Mouse (Mus musculus) lung, postnatal 0 days (tissue): Measurements from ENCODE around the gene Myh1. TPM values are rescaled to one million over a fixed set of nuclear protein-coding genes. Genes with fewer than 3 reads are reported as not detected.

Experiments
- ATAC-seq: fragments of 200-750 bp; cut with Nextera tagmentation; 2 replicates; pipeline ENCODE4 v1.8.0; 2017; ENCODE audit warnings: moderate library complexity
- DNase-seq: peaks from one replicate; pipeline ENCODE4 v3.0.0-alpha.2; 2016; ENCODE audit warnings: low spot score
- H3K27ac ChIP-seq: fragments of 300-500 bp; sonication (generic); 2 replicates; pipeline ENCODE4 v1.5.1; 2014; ENCODE audit warnings: antibody characterized with exemption, mild to moderate bottlenecking, low read length, mixed read lengths
- H3K27me3 ChIP-seq: fragments of 300-500 bp; sonication (generic); replicated peaks from 2 replicates; pipeline ENCODE4 v1.6.1; 2014; ENCODE audit warnings: low read length, mixed read lengths; ENCODE audit not compliant: insufficient read depth
- H3K36me3 ChIP-seq: fragments of 300-500 bp; sonication (generic); 2 replicates; pipeline ENCODE4 v1.6.1; 2014; ENCODE audit warnings: low read length, mixed read lengths; ENCODE audit not compliant: insufficient read depth
- H3K4me1 ChIP-seq: fragments of 300-500 bp; sonication (generic); 2 replicates; pipeline ENCODE4 v1.6.1; 2014; ENCODE audit warnings: antibody characterized with exemption, low read depth, low read length, mixed read lengths; ENCODE audit not compliant: insufficient read depth
- H3K4me2 ChIP-seq: fragments of 300-500 bp; sonication (generic); replicated peaks from 2 replicates; pipeline ENCODE4 v1.6.1; 2014; ENCODE audit warnings: low read depth, mild to moderate bottlenecking, low read length, moderate library complexity, mixed read lengths
- H3K4me3 ChIP-seq: fragments of 300-500 bp; sonication (generic); 2 replicates; pipeline ENCODE4 v1.5.1; 2014; ENCODE audit warnings: low read depth, low read length
- H3K9ac ChIP-seq: fragments of 300-500 bp; sonication (generic); replicated peaks from 2 replicates; pipeline ENCODE4 v1.6.1; 2014; ENCODE audit warnings: low read depth, mild to moderate bottlenecking
- H3K9me3 ChIP-seq: fragments of 300-500 bp; sonication (generic); 2 replicates; pipeline ENCODE4 v1.6.1; 2016; ENCODE audit warnings: low read length, mixed read lengths
- CTCF ChIP-seq: IDR thresholded peaks from 2 replicates; pipeline ENCODE4 v1.5.1; 2016; ENCODE audit warnings: antibody characterized with exemption, mild to moderate bottlenecking
- EP300 ChIP-seq: IDR thresholded peaks from 2 replicates; pipeline ENCODE4 v1.6.1; 2016; ENCODE audit warnings: antibody characterized with exemption, mild to moderate bottlenecking, control low read depth
- WGBS: fragments of 180-500 bp; shearing (Covaris S2); extraction: QIAGEN DNeasy Blood & Tissue Kit; methylation state at CpG from one replicate; pipeline ENCODE4 v1.1.7; 2014; 5-methylcytosine and 5-hydroxymethylcytosine counted together
- polyA plus RNA-seq: library from polyadenylated mRNA; unstranded; fragments of >200 nt; fragmentation: Nextera tagmentation; extraction: Ambion mirVana; gene quantifications from 2 replicates; pipeline ENCODE4 v1.2.1, GENCODE M21; 2015

Gene Myh1
- polyA plus RNA-seq, 1 experiment from 2014 or later: not detected

DNA sequence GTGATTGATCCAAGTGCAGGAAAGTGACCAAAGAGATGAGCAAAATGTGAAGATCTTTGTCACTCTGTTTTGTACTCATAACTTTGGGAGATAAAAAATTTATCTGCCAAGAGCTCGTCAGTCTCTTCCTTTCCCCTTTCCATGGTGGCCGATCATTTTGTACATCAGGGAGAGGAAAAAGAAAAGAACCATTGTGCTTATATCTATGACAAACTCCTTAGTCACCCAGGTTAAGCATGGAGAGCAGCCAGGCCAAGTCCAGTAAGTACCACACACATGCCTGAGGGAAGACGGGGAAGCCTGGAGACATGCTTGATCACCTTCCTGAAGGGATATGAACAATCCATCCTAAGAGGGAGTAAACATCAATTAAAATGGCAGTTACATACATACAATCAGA, 24.6 kb downstream of the Myh1 start:
- DNase-seq: no peak
- H3K4me1 ChIP-seq: no peaks in the 10 kb centered on the region
- no peak for TF ChIP-seq CTCF
- no peak for TF ChIP-seq EP300
- no peak overlapping the region for H3K9ac ChIP-seq
- no peak overlapping the region for H3K4me2 ChIP-seq
- no peaks in the 10 kb centered on the region for H3K27me3 ChIP-seq
- ATAC-seq: no peak
- no peaks in the 10 kb centered on the region for H3K9me3 ChIP-seq
- no peaks in the 10 kb centered on the region for H3K36me3 ChIP-seq
- H3K27ac ChIP-seq: no peak overlapping the region
- 62% methylated on average over 3 of the region's 3 CpGs for WGBS
- no peak overlapping the region for H3K4me3 ChIP-seq

DNA sequence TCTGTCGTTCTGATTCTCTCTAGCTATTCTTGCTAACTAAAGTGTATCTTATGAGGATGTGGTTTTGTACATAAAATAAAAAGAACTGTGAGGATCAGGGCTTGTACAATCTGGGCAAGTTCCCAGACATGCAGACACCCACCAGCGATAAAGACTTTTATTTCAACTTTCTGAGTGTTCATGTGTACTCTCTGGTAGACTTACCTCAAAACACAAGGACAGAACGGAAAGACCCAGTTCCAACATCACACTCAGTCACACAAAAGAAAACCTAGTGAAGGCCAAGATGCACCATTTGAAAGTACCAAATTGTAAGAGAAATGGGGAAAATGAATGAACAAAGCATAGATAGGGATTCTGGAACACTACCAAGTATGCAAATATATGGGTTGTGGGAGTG, 28.9 kb downstream of the Myh1 start:
- TF ChIP-seq EP300 (no peak), CTCF (no peak)
- no peaks in the 10 kb centered on the region for H3K4me1 ChIP-seq
- ATAC-seq (no peak), DNase-seq (no peak)
- no peaks in the 10 kb centered on the region for H3K9me3 ChIP-seq
- WGBS: 72% methylated on average over 3 of the region's 3 CpGs
- H3K4me3 ChIP-seq: no peak overlapping the region
- no peaks in the 10 kb centered on the region for H3K27me3 ChIP-seq
- no peak overlapping the region for H3K27ac ChIP-seq
- H3K36me3 ChIP-seq: no peaks in the 10 kb centered on the region
- no peak overlapping the region for H3K4me2 ChIP-seq
- no peak overlapping the region for H3K9ac ChIP-seq

DNA sequence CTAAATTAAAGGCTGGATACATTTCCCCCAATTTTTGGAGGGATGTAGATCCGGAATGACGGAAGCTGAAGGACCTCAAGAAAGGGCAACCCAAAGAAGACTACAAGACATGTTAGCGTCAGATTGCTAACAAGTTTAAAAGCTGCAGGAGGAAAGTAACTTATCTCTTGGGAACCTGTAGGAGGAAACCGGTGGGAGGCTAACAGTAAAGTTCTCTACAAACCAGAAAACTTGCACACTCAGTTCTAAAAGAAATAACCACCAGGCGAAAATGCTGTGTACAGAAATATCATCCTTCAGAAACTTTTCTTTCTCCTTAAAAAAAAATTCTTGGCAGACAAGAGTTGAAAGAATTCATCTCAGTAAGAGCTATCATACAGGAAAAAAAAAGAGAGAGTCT, 29.3 kb downstream of the Myh1 start:
- no peak for ATAC-seq

DNA sequence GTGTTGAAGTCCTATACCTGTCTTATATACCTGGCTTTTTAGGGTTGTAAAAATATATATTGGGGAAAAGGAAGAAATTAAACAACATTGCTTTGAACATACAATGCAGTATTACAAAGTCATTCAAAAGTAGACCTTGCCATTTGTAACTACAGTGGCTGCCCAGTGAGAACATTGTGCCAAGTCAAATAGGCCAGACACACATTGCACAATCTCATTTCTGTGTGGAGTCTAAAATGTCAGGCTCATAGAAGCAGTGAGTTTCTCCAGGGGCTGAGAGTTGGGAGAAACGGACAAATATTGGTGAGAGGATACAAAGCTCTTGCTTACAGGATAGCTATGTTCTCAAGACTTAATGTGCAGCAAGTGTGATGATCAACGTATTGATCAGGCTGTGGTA, 30.1 kb downstream of the Myh1 start:
- Histone ChIP-seq H3K4me3 (no peak overlapping the region), H3K4me1 (no peaks in the 10 kb centered on the region), H3K36me3 (no peaks in the 10 kb centered on the region), H3K9me3 (no peaks in the 10 kb centered on the region), H3K27me3 (no peaks in the 10 kb centered on the region), H3K4me2 (no peak overlapping the region), H3K9ac (no peak overlapping the region), H3K27ac (no peak overlapping the region)
- TF ChIP-seq CTCF: no peak
- TF ChIP-seq EP300: no peak
- WGBS: 64% methylated on average over 2 of the region's 2 CpGs
- ATAC-seq (peak; percentile 54; the same call in 1 of the 2 replicates), DNase-seq (peak; percentile 75)

More for the DNA sequence above, 29.3 kb downstream of the Myh1 start:
- TF ChIP-seq EP300: no peak
- TF ChIP-seq CTCF: no peak
- no peak for DNase-seq
- Histone ChIP-seq H3K36me3 (no peaks in the 10 kb centered on the region), H3K4me1 (no peaks in the 10 kb centered on the region), H3K9ac (no peak overlapping the region), H3K4me2 (no peak overlapping the region), H3K4me3 (no peak overlapping the region), H3K27ac (no peak overlapping the region), H3K9me3 (no peaks in the 10 kb centered on the region), H3K27me3 (no peaks in the 10 kb centered on the region)
- 75% methylated on average over 5 of the region's 5 CpGs for whole genome bisulfite sequencing

DNA sequence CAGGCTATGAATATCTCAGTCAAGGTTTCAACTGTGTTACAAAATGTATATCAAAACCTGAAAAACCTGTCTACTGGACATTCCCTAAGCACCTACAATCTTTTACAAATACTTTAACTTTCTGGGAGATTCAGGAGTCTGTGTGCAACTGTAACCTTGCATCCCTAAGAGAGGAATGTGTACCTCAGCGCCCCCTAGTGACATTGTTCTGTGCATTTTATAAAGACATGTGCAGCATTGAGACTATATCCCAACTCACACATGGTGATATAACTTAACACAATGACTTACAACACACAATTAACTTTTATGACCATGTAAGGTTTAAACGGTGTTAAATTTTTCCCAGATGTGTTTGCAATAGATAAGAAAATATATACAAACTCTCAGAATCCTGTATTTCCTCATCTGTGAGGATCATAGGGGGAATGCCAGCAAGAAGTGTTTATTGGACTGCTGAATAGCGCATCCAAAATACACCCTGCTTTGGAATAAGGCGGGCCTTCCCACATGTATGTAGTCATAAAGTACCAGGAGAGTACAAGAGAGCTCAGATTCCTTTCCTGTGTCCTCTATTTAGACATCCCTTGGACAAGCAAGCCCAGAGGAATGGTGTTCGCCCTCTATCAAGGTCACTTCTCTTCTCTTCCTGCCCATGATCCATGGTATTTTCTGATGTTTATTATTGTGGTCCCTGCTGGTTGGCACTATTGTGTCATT, 35.9 kb downstream of the Myh1 start:
- ATAC-seq (no peak), DNase-seq (peak; percentile 64)
- Histone ChIP-seq H3K36me3 (no peaks in the 10 kb centered on the region), H3K4me3 (no peak overlapping the region), H3K9me3 (no peaks in the 10 kb centered on the region), H3K4me2 (no peak overlapping the region), H3K27me3 (no peaks in the 10 kb centered on the region), H3K4me1 (no peaks in the 10 kb centered on the region), H3K27ac (no peak overlapping the region), H3K9ac (no peak overlapping the region)
- peak; percentile 69 for TF ChIP-seq CTCF
- TF ChIP-seq EP300: no peak
- WGBS: 61% methylated on average over 5 of the region's 5 CpGs

DNA sequence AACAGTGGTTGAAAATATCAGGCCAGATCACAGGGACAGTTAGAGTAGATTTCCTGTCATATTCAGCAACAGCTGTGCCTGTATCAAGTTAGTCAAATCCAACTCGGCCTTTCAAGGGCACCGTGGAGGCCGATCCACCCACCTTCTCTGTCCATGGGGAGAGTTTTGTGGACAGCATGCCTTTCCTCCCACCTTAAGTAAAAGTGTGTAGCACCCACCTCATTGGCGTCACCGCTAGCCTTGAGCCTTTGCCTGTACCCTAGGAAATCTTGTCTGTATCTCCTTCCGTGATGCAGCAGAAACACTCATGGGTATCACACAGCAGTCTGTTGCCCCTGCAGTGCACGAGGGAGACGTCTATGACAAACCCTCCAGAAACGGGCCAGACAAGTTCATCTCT, 36.9 kb downstream of the Myh1 start:
- ATAC-seq: no peak
- H3K9me3 ChIP-seq: no peaks in the 10 kb centered on the region
- TF ChIP-seq EP300: no peak
- no peak for TF ChIP-seq CTCF

More for the DNA sequence above, 36.9 kb downstream of the Myh1 start:
- WGBS: 86% methylated on average over 9 of the region's 9 CpGs
- no peak for DNase-seq
- Histone ChIP-seq H3K27me3 (no peaks in the 10 kb centered on the region), H3K9ac (no peak overlapping the region), H3K4me3 (no peak overlapping the region), H3K4me2 (no peak overlapping the region), H3K27ac (no peak overlapping the region), H3K36me3 (no peaks in the 10 kb centered on the region), H3K4me1 (no peaks in the 10 kb centered on the region)
